ENCODE assay signal across 15 mouse cellular contexts in the genomic region with DNA sequence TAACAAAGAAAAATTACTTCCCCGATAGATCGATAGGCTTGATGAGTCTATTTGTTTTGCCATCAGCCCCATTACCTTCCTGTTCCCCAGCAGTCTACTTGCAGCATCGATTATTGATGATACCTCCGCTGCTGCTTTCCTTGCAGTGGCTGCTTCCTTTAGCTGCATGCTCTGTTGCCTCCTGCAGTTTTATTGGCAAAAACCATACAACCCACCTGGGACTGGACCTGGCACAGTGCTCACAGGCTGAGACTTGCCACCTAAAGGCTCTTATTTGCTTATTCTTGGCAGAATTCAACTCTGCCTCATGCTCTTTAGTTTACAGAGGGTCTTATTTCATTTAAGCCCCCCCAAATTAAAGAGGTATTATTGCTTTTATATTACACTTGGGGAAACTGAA.
"Had no signal": no experiment of that assay in that cellular context is flagged by ENCODE, and none has a peak within 500 bp of the region (broad histone marks: within the 10 kb centered on the region; RNA-seq: fewer than 3 reads in every experiment).

No protein-coding gene starts in this region.

- H3K9ac ChIP-seq: liver, embryonic 15.5 days; midbrain, embryonic 15.5 days had no signal

- H3K4me3 ChIP-seq: layer of hippocampus, adult 2 months; limb, embryonic 10.5 days; liver, embryonic 15.5 days; midbrain, embryonic 15.5 days had no signal

- H3K27me3 ChIP-seq: liver, embryonic 15.5 days; midbrain, embryonic 15.5 days had no signal

- H3K4me1 ChIP-seq: limb, embryonic 10.5 days; liver, embryonic 15.5 days; midbrain, embryonic 15.5 days had no signal

- H3K27ac ChIP-seq: layer of hippocampus, adult 2 months; limb, embryonic 10.5 days; liver, embryonic 15.5 days; midbrain, embryonic 15.5 days had no signal

- H3K9me3 ChIP-seq: limb, embryonic 10.5 days; liver, embryonic 15.5 days; midbrain, embryonic 15.5 days had no signal

- DNase-seq: kidney, adult 18-20 months; kidney, postnatal 10 days; kidney, postnatal 4 days; lung, adult 2 months; lung, postnatal 36 days; right cerebral cortex, postnatal 4 days; spleen, adult 18-20 months; thymus, adult 18-20 months; thymus, postnatal 14 days had no signal

- H3K36me3 ChIP-seq: limb, embryonic 10.5 days; liver, embryonic 15.5 days; midbrain, embryonic 15.5 days had no signal

- H3K4me2 ChIP-seq: liver, embryonic 11.5 days; liver, embryonic 15.5 days; midbrain, embryonic 15.5 days had no signal

- ATAC-seq: lung, postnatal 0 days; midbrain, embryonic 15.5 days had no signal
